Mouse (Mus musculus) MEL (cell line): ENCODE data around the gene Mrgpra4. TPM values are rescaled to one million over a fixed set of nuclear protein-coding genes. Genes with fewer than 3 reads are reported as not detected.

ENCODE experiments used
- DNase-seq: peaks from one replicate; pipeline ENCODE4 v3.0.0; 2011; ENCODE audit warnings: low read depth, low spot score
- H3K27ac ChIP-seq: 2 replicates; pipeline ENCODE4 v1.5.1; 2012; ENCODE audit warnings: low read depth, mild to moderate bottlenecking, control low read depth, low read length, moderate library complexity; ENCODE audit not compliant: control insufficient read depth
- H3K27me3 ChIP-seq, 2 experiments: fragments of 150-350 bp in 1 of 2; sonication (generic) in 1 of 2; 2 replicates each; pipeline ENCODE4 v1.6.1; 2012; ENCODE audit warnings: low read length in 2 of 2, mild to moderate bottlenecking in 2 of 2, improper control_type of control experiment in 1 of 2, moderate library complexity in 1 of 2; ENCODE audit not compliant: insufficient read depth in 2 of 2, control insufficient read depth in 1 of 2
- H3K36me3 ChIP-seq, 2 experiments: 2 replicates each; pipeline ENCODE4 v1.6.1; 2012 to 2014; ENCODE audit warnings: low read length in 2 of 2, improper control_type of control experiment in 1 of 2, inconsistent platforms in 1 of 2, mild to moderate bottlenecking in 1 of 2; ENCODE audit not compliant: insufficient read depth in 2 of 2, control insufficient read depth in 1 of 2
- H3K4me1 ChIP-seq, 2 experiments: fragments of 150-350 bp in 1 of 2; sonication (generic) in 1 of 2; 2 replicates each; pipeline ENCODE4 v1.6.1; 2012; ENCODE audit warnings: low read length in 2 of 2, improper control_type of control experiment in 1 of 2, mild to moderate bottlenecking in 1 of 2; ENCODE audit not compliant: insufficient read depth in 2 of 2, control insufficient read depth in 1 of 2
- H3K4me3 ChIP-seq, 2 experiments: fragments of 150-350 bp in 1 of 2; sonication (generic) in 1 of 2; 2 replicates each; pipeline ENCODE4 v1.5.1; 2012; ENCODE audit warnings: low read depth in 2 of 2, low read length in 2 of 2, mild to moderate bottlenecking in 2 of 2, moderate library complexity in 2 of 2, control low read depth in 1 of 2, improper control_type of control experiment in 1 of 2; ENCODE audit not compliant: control insufficient read depth in 1 of 2, insufficient read depth in 1 of 2
- H3K79me2 ChIP-seq: 2 replicates; pipeline ENCODE4 v1.6.1; 2012; ENCODE audit warnings: mild to moderate bottlenecking, low read length, moderate library complexity; ENCODE audit not compliant: control insufficient read depth, poor library complexity, insufficient read depth
- H3K9ac ChIP-seq: 2 replicates; pipeline ENCODE4 v1.6.1; 2012; ENCODE audit warnings: low read depth, mild to moderate bottlenecking, control low read depth, low read length, moderate library complexity; ENCODE audit not compliant: control insufficient read depth, poor library complexity, severe bottlenecking
- H3K9me3 ChIP-seq: fragments of 150-350 bp; sonication (generic); replicated peaks from 2 replicates; pipeline ENCODE4 v1.6.1; 2012; ENCODE audit warnings: mild to moderate bottlenecking, low read length, improper control_type of control experiment, moderate library complexity; ENCODE audit not compliant: insufficient read depth
- CHD2 ChIP-seq: IDR thresholded peaks from 2 replicates; pipeline ENCODE4 v1.6.1; 2011; ENCODE audit warnings: low read length, improper control_type of control experiment
- CTCF ChIP-seq, 3 experiments: IDR thresholded peaks in 2 of 3; conservative IDR thresholded peaks in 1 of 3; 2 replicates each; pipeline ENCODE4 v1.5.1; 2011 to 2012; ENCODE audit warnings: low read length in 3 of 3, low read depth in 2 of 3, mild to moderate bottlenecking in 2 of 3, improper control_type of control experiment in 1 of 3, inconsistent platforms in 1 of 3, mixed read lengths in 1 of 3, moderate library complexity in 1 of 3; ENCODE audit not compliant: control insufficient read depth in 1 of 3, insufficient read depth in 1 of 3, poor library complexity in 1 of 3, severe bottlenecking in 1 of 3
- ELF1 ChIP-seq: IDR thresholded peaks from 2 replicates; pipeline ENCODE4 v1.6.1; 2014; ENCODE audit warnings: low read depth, mild to moderate bottlenecking, inconsistent platforms, low read length, improper control_type of control experiment, moderate library complexity
- EP300 ChIP-seq, 2 experiments: IDR thresholded peaks; 2 replicates each; pipeline ENCODE4 v1.6.1; 2011; ENCODE audit warnings: improper control_type of control experiment in 2 of 2, low read length in 2 of 2, low read depth in 1 of 2, mild to moderate bottlenecking in 1 of 2
- ETS1 ChIP-seq: IDR thresholded peaks from 2 replicates; pipeline ENCODE4 v1.6.1; 2012; ENCODE audit warnings: low read depth, mild to moderate bottlenecking, inconsistent platforms, low read length, improper control_type of control experiment, moderate library complexity
- GATA1 ChIP-seq: IDR thresholded peaks from 2 replicates; pipeline ENCODE4 v1.6.1; 2011; ENCODE audit warnings: low read depth, low read length, improper control_type of control experiment
- HCFC1 ChIP-seq: IDR thresholded peaks from 2 replicates; pipeline ENCODE4 v1.6.1; 2012; ENCODE audit warnings: low read depth, mild to moderate bottlenecking, inconsistent platforms, low read length, improper control_type of control experiment, moderate library complexity
- MAFK ChIP-seq: IDR thresholded peaks from 2 replicates; pipeline ENCODE4 v1.6.1; 2011; ENCODE audit warnings: low read depth, mild to moderate bottlenecking, low read length, improper control_type of control experiment, borderline replicate concordance
- MAZ ChIP-seq: IDR thresholded peaks from 2 replicates; pipeline ENCODE4 v1.6.1; 2012; ENCODE audit warnings: low read depth, mild to moderate bottlenecking, inconsistent platforms, low read length, improper control_type of control experiment
- MYC ChIP-seq: IDR thresholded peaks from 2 replicates; pipeline ENCODE4 v1.6.1; 2011; ENCODE audit warnings: low read depth, mild to moderate bottlenecking, low read length, improper control_type of control experiment, moderate library complexity
- POLR2A ChIP-seq, 2 experiments: IDR thresholded peaks; 2 replicates each; pipeline ENCODE4 v1.6.1; 2011 to 2012; ENCODE audit warnings: low read length in 2 of 2, mild to moderate bottlenecking in 2 of 2, control low read depth in 1 of 2, improper control_type of control experiment in 1 of 2, low read depth in 1 of 2, moderate library complexity in 1 of 2; ENCODE audit not compliant: control insufficient read depth in 1 of 2, insufficient read depth in 1 of 2, poor library complexity in 1 of 2
- POLR2AphosphoS5 ChIP-seq: IDR thresholded peaks from 2 replicates; pipeline ENCODE4 v1.6.1; 2012; ENCODE audit warnings: low read depth, borderline replicate concordance, mild to moderate bottlenecking, inconsistent platforms, low read length, moderate library complexity, mixed read lengths
- RAD21 ChIP-seq: IDR thresholded peaks from 2 replicates; pipeline ENCODE4 v1.6.1; 2011; ENCODE audit warnings: mild to moderate bottlenecking, low read depth, low read length, improper control_type of control experiment
- RCOR1 ChIP-seq: IDR thresholded peaks from 2 replicates; pipeline ENCODE4 v1.6.1; 2012; ENCODE audit warnings: low read depth, mild to moderate bottlenecking, inconsistent platforms, low read length, improper control_type of control experiment
- SMC3 ChIP-seq: IDR thresholded peaks from 2 replicates; pipeline ENCODE4 v1.6.1; 2011; ENCODE audit warnings: low read depth, low read length, improper control_type of control experiment
- TAL1 ChIP-seq: IDR thresholded peaks from 2 replicates; pipeline ENCODE4 v1.6.1; 2012; ENCODE audit warnings: mild to moderate bottlenecking, inconsistent platforms, low read length, moderate library complexity, mixed read lengths
- TBP ChIP-seq: IDR thresholded peaks from 2 replicates; pipeline ENCODE4 v1.8.0; 2011; ENCODE audit warnings: low read depth, low read length, improper control_type of control experiment
- TCF12 ChIP-seq: IDR thresholded peaks from 2 replicates; pipeline ENCODE4 v1.6.1; 2014; ENCODE audit warnings: low read depth, mild to moderate bottlenecking, inconsistent platforms, low read length, improper control_type of control experiment, moderate library complexity
- USF1 ChIP-seq: IDR thresholded peaks from 2 replicates; pipeline ENCODE4 v1.6.1; 2014; ENCODE audit warnings: low read depth, mild to moderate bottlenecking, inconsistent platforms, low read length, improper control_type of control experiment, moderate library complexity
- USF2 ChIP-seq, 2 experiments: IDR thresholded peaks; 2 replicates each; pipeline ENCODE4 v1.6.1; 2011 to 2012; ENCODE audit warnings: improper control_type of control experiment in 2 of 2, low read length in 2 of 2, borderline replicate concordance in 1 of 2, inconsistent platforms in 1 of 2, low read depth in 1 of 2, mild to moderate bottlenecking in 1 of 2; ENCODE audit not compliant: insufficient read depth in 1 of 2
- ZC3H11A ChIP-seq: IDR thresholded peaks from 2 replicates; pipeline ENCODE4 v1.6.1; 2012; ENCODE audit warnings: low read depth, mild to moderate bottlenecking, inconsistent platforms, low read length, improper control_type of control experiment
- ZKSCAN1 ChIP-seq: IDR thresholded peaks from 2 replicates; pipeline ENCODE4 v1.6.1; 2012; ENCODE audit warnings: low read depth, mild to moderate bottlenecking, inconsistent platforms, low read length, improper control_type of control experiment, moderate library complexity
- polyA plus RNA-seq, 2 experiments: library from polyadenylated mRNA; stranded (reverse) in 1 of 2; unstranded in 1 of 2; fragments of >175 nt in 1 of 2; fragments of >200 nt in 1 of 2; gene quantifications; 2 replicates each; pipeline versions ENCODE4 v1.2.1 to v1.2.4; 2012; ENCODE audit warnings: low replicate concordance in 2 of 2, low read depth in 1 of 2; ENCODE audit not compliant: insufficient read length in 2 of 2, insufficient read depth in 1 of 2, missing spikeins in 1 of 2
- total RNA-seq: library from RNA; depleted of rRNA; stranded (reverse); fragments of 300-350 nt; gene quantifications from 2 replicates; pipeline ENCODE4 v1.2.3, GENCODE M21; 2012

Mrgpra4 gene
- total and polyA plus RNA-seq, 3 experiments: not detected

GRCm38 (mm10) chr7:48017874-48018273 is 36.0 kb upstream of the Mrgpra4 start:
- H3K4me1 ChIP-seq: no peaks in the 10 kb centered on the region
- no peaks in the 10 kb centered on the region for H3K9me3 ChIP-seq
- H3K27me3 ChIP-seq: no peaks in the 10 kb centered on the region
- no peak overlapping the region for H3K4me3 ChIP-seq
- no peaks in the 10 kb centered on the region for H3K36me3 ChIP-seq
- peak; percentile 32 for DNase-seq
- TF ChIP-seq USF2 (IDR thresholded peaks at IDR 0.05; ENCODE audit: borderline replicate concordance in 1 of 2, insufficient read depth in 1 of 2, low read depth in 1 of 2, low read length in 2 of 2) (no peak), POLR2A (IDR thresholded peaks at IDR 0.05; ENCODE audit: control insufficient read depth in 1 of 2, insufficient read depth in 1 of 2, low read depth in 1 of 2, low read length in 2 of 2, poor library complexity in 1 of 2) (no peak), GATA1 (no peak), CTCF (IDR thresholded peaks at IDR 0.05 in 2 of 3, conservative IDR thresholded peaks at IDR 0.05 in 1 of 3; ENCODE audit: control insufficient read depth in 1 of 3, insufficient read depth in 1 of 3, low read depth in 2 of 3, low read length in 3 of 3, poor library complexity in 1 of 3, severe bottlenecking in 1 of 3) (peak; percentile 17 to 55 (median 30); a peak in 4 of 6 replicates), RCOR1 (no peak), ZC3H11A (peak; percentile 45), RAD21 (peak; percentile 42), SMC3 (peak; percentile 67)
- H3K9ac ChIP-seq: no peak overlapping the region
- H3K27ac ChIP-seq: no peak overlapping the region
- H3K79me2 ChIP-seq: no peaks in the 10 kb centered on the region

- H3K4me3 ChIP-seq: no peak overlapping the region
- no peak overlapping the region for H3K27ac ChIP-seq
- H3K36me3 ChIP-seq: peaks cover 0 to 2% of the 10 kb centered on the region in 2 experiments; a peak in 1 of 4 replicates
- peaks cover 0 to 6% of the 10 kb centered on the region in 2 experiments; a peak in 2 of 4 replicates for H3K4me1 ChIP-seq
- H3K9me3 ChIP-seq: no peaks in the 10 kb centered on the region
- H3K79me2 ChIP-seq: no peaks in the 10 kb centered on the region
- TF ChIP-seq GATA1 (peak; percentile 71), RCOR1 (0 out of 2 replicates have a peak, but pooled peaks have one; percentile 53), TCF12 (0 out of 2 replicates have a peak, but pooled peaks have one; percentile 43), TAL1 (peak; percentile 34; the same call in 1 of the 2 replicates), CHD2 (no peak), EP300 (IDR thresholded peaks at IDR 0.05; ENCODE audit: low read depth in 1 of 2, low read length in 2 of 2) (peak; percentile 30 to 73; a peak in 3 of 4 replicates)
- no peaks in the 10 kb centered on the region for H3K27me3 ChIP-seq
- no peak overlapping the region for H3K9ac ChIP-seq
- DNase-seq: peak; percentile 33
Observed at GRCm38 (mm10) chr7:47995689-47996088, 13.8 kb upstream of the Mrgpra4 start.

- Histone ChIP-seq H3K27ac (no peak overlapping the region), H3K4me1 (no peaks in the 10 kb centered on the region), H3K79me2 (no peaks in the 10 kb centered on the region), H3K9me3 (no peaks in the 10 kb centered on the region), H3K9ac (no peak overlapping the region), H3K36me3 (no peaks in the 10 kb centered on the region), H3K4me3 (no peak overlapping the region), H3K27me3 (no peaks in the 10 kb centered on the region)
- TF ChIP-seq TBP: no peak
- no peak for TF ChIP-seq MYC
- peak; percentile 92 for TF ChIP-seq SMC3
- TF ChIP-seq CHD2: no peak
- peak; percentile 83 for TF ChIP-seq ZC3H11A
- TF ChIP-seq EP300 (IDR thresholded peaks at IDR 0.05; ENCODE audit: low read depth in 1 of 2, low read length in 2 of 2): no peak
- no peak for TF ChIP-seq USF1
- TF ChIP-seq TAL1: no peak
- no peak for TF ChIP-seq HCFC1
- no peak for TF ChIP-seq MAZ
- peak; percentile 92 for TF ChIP-seq RAD21
- no peak for TF ChIP-seq MAFK
- no peak for TF ChIP-seq ELF1
- TF ChIP-seq ZKSCAN1: no peak
- TF ChIP-seq TCF12: no peak
- no peak for TF ChIP-seq POLR2AphosphoS5
- TF ChIP-seq ETS1: no peak
- TF ChIP-seq CTCF (IDR thresholded peaks at IDR 0.05 in 2 of 3, conservative IDR thresholded peaks at IDR 0.05 in 1 of 3; ENCODE audit: control insufficient read depth in 1 of 3, insufficient read depth in 1 of 3, low read depth in 2 of 3, low read length in 3 of 3, poor library complexity in 1 of 3, severe bottlenecking in 1 of 3): peak; percentile 51 to 88 (median 53)
- peak; percentile 62 for DNase-seq
Observed at GRCm38 (mm10) chr7:47986752-47987151, 4.9 kb upstream of the Mrgpra4 start.
